Mouse (Mus musculus): ENCODE measurements around the gene Micall1.

Micall1 gene

DNA sequence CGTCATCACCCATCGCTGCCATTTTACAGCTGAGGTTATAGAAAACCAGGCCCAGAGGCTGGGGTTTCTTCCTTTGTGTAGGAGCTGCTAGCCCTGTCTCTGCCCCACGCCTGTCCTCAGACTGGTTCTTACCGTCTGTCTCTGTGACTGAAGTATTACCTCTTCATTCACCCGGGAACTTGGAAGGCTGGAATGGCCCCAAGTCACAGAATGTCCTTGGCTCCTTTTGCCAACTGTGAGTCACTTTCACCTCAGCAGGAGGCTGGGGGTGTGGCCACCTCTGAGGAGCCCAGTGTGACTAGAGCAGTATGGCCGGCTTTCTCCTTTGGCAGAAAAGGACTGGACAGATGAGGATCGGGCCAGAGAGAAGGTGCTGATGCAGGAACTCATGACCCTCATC is 22.7 kb downstream of the Micall1 start:
- DNase-seq: peak; percentile 92 to 95

DNA sequence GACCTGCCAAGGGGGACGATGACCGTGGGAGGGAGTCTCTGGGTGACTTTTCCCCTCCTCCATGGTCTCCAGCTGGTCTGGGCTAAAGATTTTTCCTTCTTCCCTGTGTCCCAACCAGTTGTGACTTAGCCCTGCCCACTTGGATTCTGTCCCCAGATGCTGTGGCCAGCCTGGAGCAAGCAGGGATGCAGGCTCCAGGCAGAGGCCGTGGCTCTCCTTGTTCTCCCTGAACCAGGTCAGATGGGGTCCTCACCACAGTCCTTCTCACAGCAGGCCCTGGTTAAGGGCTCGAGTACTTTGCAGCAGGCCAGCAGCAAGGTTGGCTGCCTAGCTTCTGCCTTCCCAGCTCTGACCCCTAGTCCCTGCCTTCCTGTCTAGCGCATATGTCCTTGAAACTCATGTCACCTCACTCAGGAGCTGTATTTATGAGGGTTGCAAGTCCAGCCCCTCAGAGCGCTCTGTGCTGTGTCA is 24.5 kb downstream of the Micall1 start:
- no peak for DNase-seq

DNA sequence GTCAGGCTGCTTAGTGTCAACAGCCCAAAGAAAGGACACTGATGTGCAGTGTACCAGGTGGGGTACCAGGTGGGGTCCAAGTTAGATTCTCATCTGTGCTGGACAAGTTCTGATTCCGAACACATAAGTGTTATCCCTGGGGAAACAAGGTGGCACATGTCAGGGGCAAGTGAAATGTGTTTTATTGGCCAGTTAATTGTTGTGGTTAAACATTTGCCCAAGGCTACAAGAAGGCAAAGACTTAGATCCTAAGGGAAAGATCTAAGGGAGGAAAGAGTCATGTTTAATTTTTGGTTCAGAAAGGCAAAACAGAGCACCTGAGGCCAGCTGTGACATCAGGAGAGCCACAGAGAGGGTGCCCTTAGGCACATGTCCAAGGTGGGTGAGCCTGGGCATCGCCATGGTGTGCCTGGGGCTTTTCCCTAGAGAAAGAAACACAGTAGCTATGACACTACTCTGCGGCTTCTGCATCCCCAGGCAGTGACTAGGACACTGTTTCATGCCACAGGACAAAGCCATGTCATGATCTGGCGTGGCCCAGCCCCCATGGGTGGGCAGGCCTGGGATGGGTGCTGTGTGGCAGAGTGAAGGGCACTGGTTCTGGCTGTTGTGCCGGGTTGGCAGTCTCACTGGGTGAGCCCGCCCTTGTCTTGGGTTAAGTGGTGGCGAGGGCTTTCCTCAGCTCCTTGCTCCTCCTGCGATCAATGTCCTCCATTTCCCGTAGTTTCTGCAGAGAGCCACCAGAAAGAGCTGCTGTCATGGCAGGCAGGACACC is 26.0 kb downstream of the Micall1 start:
- DNase-seq: no peak

DNA sequence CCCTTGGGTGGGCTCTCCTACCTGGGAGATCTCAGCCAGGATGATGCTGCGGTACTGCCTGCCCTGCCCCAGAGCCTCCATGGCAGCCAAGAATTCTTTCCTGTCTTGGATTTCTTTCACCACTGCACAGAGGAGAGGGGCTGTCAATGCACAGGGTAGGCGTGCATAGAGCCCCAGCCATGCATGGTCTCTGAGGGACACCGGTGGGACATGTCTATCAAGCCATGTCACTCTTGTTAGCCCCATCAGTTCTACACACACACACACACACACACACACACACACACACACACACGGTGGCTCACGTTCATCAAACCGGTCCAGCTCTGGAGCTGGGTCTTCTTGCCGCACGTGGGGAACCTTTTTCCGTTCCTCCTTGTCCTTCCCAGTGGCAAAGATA is 26.6 kb downstream of the Micall1 start:
- no peak for DNase-seq

DNA sequence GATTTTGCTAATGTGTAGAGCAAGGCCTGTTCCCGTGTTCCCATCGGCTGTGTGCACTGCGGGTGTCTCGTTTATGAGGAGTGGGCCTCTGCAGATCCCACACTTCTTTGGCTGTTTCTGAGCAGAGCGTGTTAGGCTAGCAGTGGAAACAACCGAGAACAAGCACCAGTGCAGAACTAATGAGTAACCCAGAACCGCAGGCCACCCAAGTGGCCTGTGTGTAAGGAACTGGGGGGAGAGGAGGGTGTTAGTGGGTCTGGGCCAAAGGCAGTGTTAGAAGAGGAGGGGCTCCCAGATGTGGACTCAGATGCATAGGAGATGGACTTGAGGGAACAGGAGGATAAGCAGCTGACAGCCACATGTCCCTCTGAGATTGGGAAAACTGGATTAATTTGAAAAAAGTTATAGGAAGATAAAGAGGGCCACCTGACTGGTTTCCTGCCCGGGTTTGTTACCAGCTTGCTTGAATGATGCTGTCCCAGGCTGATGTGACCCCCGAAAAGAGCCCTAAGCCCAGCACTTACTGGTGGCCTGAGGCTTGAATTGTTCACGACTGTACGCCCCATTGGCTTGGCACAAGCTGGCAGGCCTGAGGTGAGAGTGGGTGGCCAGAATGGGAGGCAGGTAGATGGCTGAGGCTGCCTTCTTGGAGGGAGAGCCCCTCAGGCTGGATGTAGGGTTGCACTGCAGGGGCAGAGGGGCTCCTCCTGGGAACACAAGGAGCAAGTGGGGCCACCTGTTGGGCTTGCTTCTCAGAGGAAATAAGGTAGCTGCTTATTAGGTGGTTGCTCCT is 27.3 kb downstream of the Micall1 start:
- DNase-seq: no peak

DNA sequence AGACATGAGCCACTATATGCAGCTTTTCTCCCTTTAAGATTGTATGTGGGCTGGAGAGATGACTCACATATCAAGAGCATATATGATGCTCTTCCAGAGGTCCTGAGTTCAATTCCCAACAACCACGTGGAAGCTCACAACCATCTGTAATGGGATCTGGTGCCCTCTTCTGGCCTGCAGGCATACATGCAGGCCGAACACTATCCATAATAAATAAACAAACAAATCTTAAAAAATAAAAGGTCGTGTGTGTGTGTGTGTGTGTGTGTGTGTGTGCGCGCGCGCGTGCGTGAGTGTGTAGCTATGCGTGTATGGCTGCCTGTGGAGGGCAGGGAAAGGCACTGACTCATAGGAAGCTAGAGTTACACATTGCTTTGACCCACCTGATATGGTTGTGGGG is 30.9 kb downstream of the Micall1 start:
- DNase-seq: no peak

DNA sequence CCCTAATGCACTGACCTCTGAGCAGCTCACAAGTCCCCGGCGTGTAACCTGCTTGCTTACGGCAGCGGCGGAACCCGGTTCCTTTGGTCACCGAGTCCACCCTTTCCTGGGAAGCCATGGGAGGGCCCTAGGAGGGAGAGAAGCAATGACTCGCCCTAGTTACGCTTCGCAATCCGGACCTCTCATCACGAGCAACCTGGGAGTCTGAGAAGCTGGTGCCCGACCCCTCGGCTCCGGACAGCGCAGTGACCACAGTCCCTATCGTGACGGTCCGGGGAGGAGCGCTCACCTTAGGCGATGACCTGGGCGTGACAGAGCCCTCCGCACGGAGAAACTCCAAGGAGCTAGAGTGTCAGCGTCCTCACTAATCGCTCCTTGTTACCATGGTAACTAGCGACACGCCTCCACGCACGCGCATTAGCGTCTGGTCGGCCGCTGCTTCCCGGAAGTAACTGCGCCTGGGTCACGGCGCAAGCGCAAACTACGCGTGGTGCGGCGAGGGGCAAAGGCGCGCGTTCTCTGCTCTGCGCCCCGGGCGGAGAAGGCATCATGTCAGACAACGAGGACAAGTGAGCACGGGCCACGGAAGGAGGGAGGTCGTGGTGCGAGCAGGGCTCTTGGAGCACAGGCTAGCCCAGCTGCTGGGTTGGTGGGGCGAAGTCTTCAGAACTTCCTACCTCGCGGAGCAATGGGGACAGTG is 32.3 kb downstream of the Micall1 start, which contains the start of the genes Polr2f and 1700088E04Rik:
Polr2f (plus strand) TSS at position 144 of the 700 bp plus-strand sequence.
1700088E04Rik (minus strand) TSS at position 388 of the 700 bp plus-strand sequence.
- peak; percentile 94 to 96 for DNase-seq

DNA sequence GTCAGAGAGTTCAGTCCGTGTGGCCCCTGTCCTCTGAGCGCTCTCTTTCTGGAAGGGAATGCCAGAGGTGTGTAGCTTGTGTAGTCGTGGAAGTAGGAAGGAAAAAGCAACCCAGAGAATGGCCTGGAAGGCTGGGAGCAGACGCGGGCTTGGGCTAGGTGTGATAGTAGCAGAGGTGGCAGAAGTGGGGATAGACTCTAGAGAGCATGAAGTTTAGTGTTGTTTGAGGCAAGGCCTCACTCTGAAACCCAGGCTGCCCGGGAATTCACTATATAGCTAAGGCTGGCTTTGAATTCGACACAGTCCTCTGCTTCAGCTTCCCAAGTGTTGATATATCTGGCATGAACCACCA is 32.8 kb downstream of the Micall1 start:
- no peak for DNase-seq

DNA sequence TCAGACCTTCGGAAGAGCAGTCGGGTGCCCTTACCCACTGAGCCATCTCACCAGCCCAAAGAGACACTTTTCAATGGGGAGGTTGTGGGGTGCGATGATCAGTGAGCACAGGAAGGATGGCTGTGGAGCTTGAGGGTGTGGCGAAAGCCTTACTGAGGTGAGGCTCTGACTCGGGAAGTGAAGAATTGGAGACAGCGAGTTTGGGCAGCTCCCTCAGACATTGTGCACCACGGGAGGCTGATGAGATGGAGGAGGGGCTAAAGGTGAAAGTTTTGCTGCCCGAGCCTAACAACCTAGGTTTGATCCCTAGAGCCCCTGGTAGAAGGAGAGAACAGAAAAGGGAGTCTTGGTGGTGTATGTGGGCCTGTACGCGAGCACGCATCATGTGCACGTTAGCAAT is 34.6 kb downstream of the Micall1 start:
- no peak for DNase-seq

DNA sequence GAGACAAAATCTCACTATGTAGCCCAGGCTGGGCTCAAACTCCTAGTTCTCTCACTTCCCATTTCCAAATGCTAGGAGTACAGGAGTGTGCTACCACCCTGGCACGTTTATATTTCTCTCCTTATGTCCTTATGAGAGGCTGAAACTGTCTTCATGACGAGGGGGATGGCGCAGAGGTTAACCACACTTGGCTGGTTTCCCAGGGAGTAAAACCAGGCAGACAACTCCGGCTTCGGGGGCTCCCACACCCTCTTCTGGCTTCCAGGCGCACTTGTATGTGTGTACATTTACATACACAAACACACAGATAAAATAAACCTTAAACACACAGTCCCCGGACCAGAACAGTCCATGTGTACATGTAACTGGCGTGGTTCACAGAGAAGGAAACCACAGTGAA is 35.3 kb downstream of the Micall1 start:
- DNase-seq: no peak

DNA sequence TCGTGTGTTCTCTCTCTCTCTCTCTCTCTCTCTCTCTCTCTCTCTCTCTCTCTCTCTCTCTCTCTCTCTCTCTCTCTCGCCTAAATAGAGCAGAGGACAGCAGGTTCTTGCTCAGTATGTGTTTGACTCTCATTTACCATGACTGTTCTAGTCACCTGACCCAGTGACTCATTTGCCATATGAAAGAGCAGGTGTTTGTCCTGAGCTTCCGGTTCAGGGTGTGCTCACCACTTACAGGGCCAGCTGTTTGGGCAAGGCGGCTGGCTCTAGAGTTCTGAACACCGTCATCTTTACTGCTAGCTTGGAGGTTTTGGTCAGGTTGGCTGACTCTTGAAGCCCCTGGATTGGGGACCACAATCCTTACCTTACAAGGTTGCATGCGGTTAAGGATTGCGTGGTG is 36.8 kb downstream of the Micall1 start:
- no peak for DNase-seq

DNA sequence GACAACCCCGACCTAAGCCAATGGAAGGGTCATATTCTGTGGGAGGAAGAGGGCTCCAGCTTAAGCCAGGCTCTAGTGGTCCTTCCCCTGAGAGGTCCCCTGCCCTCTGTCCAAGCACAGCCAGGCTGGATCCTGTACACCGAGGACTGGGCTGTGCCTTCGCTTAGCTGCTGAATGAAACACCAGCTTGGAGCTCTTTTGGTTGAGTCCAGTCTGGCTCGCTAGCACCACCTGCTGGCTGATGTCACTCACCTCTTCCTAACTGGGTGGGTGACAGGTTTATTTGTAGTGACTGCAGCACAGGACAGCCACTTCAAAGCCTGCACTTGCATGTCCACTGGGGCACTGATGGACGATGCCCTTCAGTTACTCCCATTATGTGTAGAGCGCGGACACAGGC is 39.8 kb downstream of the Micall1 start:
- peak; percentile 77 to 84 for DNase-seq

DNA sequence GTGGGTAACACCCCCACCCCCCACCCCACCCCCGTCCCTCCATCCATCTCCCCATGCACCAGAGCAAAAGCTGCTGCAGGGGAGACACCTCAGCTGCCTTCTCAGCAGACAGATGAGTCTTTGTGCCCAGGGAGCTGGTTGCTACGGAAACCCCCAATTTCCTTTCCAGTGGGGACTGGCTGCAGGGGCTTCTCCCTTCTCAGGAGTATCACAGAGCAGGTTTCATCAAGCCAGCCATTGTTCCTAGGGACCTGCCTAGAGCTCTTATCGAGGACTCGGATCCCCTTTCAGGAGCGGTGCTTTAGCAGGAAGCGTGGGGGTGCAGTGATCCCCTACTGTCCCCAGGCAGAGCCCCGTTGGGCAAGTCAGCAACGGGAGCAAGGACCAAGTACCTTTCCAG is 43.2 kb downstream of the Micall1 start:
- no peak for DNase-seq

DNA sequence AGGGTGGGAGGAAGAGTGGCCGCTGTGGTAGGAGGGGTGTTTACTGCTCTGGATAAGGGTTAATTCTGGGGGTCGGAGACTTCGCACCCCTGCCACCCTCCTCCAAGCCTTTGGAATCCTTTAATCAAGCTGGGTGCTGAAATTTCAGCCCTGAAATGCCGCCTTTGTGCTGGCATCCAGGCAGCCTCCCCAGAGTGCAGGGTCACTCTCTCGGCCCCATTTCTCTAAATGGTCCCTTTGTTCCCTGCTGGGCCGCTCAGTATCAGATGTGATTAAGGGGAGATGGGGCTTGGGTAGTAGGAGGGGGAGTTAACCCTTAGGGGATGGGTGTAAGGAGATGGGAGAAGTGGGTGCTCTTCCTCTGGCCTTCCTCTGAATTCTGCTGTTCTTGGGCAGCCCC is 44.0 kb downstream of the Micall1 start:
- DNase-seq: no peak

DNA sequence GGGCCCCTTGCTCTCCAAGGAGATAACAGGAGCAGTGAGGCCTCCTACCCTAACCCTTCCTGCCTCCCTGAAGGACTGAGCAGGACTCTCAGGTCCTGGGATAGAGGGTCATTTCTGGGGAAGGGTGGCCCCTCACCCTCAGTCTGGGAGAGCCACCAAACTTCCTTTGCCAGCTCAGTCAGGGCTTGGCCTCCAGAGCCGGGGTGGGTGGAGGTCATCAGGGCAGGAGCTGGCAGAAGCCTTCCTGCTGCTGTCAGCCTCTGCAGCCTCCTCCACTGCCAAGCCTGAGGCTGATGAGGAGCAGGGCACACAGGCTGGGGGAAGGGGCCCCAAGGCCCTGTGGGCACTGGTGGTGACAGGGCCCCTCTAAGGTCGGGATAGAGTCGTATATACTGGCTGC is 46.9 kb downstream of the Micall1 start:
- no peak for DNase-seq

DNA sequence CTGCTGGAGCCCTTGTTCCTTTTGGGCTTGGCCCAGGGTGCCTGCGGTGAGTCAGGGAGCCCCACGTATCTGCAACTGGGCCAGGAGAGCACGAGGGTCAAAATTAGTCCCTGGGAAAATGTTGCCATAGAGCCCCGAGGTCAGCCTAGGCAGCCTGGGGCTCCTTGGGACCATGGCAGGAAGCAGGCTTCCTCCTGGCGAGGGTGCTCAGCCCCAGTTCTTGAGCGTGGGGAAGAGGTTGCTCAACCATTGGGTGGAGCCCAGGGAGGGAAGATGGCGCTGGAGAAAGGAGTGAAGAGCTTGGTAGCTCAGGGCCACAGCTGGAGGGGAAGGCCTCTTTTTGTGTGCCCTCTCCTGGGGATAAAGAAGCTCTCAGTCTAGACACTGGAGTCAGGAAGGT is 53.6 kb downstream of the Micall1 start:
- DNase-seq: peak in 1 of 2 experiments; percentile 20

DNA sequence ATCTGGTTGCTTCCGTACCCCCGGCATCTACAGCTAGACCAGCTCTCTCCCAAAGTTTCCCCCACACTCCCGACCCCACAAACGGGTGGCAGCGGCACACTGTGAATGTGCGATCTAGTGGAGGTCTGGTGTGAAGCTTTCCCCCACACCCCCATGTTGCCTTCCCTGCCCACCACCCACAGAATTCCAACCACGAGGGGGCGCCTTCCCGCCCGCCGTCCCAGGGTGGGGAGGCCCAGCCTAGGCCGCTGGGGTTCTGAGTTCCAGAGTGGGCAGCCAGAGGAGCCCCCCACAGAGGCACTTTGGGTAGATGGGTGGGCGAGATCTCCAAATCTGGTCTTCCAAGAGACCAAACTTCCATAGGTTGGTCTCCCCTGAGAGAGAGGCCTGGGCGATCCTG is 54.1 kb downstream of the Micall1 start:
- DNase-seq: no peak

DNA sequence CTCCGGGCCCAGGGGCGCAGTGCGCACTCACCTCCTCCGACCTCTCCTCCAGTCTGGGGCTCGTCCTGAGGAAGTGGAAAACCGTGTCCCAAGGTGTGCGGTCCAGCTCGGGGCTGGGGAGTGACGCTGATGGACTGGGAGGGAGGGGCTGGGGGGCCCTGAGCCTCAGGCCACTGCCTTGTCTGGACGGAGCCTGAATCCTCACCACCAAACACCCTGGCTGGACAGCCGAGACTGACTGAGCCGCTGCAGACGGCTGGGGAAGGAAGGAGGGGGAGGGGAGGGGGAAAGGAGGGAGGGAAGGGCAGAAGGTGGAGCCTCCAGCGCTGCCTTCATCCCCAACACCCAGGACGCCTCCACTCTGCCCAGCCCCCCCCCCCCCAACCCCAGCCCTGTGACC is 55.6 kb downstream of the Micall1 start:
- DNase-seq: no peak

DNA sequence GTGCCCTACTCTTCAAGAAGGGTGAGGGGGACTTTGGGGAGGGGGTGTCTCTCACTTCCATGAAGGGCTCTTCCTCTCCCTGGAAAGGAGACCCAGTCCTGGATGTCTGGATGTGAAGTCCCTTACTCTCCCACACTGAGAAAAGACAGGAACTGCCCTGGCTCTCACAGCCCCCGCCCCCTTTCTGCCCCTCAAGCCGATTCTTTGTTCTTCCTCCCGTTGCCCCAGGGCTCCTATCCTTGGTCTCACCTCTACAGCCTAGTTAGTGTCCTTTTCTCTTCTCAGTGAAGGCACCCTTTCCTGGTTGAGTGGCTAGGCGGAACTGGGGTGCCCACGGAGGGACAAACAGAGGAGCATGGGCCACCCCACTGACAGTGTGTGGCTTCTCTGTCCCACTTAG is 56.4 kb downstream of the Micall1 start, which contains the start of gene Sox10:
Sox10 (minus strand) TSS at position 101 of the 400 bp plus-strand sequence.
- no peak for DNase-seq

DNA sequence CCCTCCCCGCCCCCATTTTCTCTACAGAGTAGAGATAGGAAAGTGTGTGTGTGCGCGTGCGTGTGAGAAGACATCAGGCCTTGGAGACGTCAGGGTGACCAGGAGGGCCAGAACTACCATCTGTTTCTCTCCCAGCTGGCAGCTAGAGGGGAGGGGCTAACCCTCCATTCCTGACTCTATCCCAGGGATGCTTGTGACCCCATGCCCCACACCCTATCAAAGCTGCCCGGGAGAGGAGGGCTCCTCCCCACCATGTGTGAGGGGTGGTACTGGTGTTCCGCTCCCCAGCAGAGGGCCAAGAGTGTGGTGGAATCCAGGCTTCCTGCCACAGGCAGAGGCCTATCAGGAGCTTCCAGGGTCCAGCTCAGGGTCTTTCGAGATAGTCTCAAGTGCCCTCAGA is 58.0 kb downstream of the Micall1 start:
- no peak for DNase-seq

DNA sequence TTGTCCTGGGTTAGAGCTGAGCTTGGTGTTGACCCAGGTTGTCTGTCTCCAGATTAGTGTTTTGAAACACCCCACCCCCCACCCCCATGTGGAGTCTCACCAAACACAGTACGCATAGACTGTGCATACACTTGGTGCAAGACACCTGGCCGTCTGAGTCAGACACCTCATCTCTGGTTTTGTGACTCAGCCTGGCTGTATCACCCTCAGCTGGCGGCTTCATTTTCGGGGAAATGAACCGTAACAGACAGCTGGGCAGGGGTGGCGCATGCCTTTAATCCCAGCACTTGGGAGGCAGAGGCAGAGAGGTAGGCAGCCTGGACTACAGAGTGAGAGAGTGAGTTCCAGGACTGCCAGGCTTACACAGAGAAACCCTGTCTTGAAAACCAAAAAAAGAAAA is 68.2 kb downstream of the Micall1 start:
- no peak for DNase-seq

DNA sequence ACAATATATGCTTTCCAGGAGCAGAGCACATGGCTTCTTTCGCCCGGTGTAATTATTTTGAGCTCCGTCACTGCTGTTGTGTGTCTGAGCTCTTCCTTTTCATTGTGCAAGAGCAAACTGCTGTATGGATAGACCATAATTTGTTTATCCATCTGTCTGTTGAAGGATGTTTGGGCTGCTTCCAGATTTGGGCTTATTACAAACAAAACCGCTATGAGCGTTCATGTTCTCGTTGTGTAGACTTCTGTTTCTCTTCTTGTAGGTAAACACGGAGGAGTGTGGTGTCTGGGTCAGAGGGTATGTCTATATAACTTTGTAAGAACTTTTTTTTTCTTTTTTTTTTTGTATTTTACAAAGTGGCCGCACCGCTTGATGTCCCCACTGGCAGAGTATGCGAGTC is 76.5 kb downstream of the Micall1 start:
- DNase-seq: peak in 1 of 2 experiments; percentile 28
